Mouse (Mus musculus): ENCODE measurements around the gene Perp. TPM values are rescaled to one million over a fixed set of nuclear protein-coding genes. Genes with fewer than 3 reads are reported as not detected.
A peak's percentile ranks its signal among the peaks of the same experiment; 100 is the strongest.

The Perp gene
- polyA plus RNA-seq, 1 experiment from 2014 or later: 6.5 TPM

DNA sequence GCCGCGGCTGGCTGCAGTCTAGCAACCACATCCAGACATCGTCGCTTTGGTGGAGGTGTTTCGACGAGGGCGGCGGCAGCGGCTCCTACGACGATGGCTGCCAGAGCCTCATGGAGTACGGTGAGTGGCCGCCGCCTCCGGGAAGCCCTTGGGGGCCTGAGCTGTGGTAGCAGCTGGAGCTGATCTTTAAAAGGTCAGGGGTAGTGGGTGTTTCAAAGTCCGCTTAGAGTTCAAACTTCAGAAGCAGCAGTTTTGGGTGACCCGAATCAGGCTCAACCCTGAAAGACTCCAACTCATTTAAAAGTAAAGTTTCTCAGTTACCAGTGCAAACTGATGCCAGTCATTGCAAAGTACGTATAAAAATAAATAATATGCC is 455 bp downstream of the Perp start:
- peak overlapping the region; percentile 56 for H3K9ac ChIP-seq
- peaks cover 42% of the 10 kb centered on the region for H3K27me3 ChIP-seq
- 5% methylated on average over 18 of the region's 18 CpGs for WGBS
- peak overlapping the region; percentile 95 for H3K4me2 ChIP-seq
- no peaks in the 10 kb centered on the region for H3K36me3 ChIP-seq (replicated peaks)
- H3K4me1 ChIP-seq: peaks cover 7% of the 10 kb centered on the region; the same call in 1 of the 2 replicates
- peak overlapping the region; percentile 59 for H3K4me3 ChIP-seq (replicated peaks)
- H3K27ac ChIP-seq: no peak overlapping the region
- H3K9me3 ChIP-seq: no peaks in the 10 kb centered on the region
- no peak for ATAC-seq (ENCODE audit: low FRiP score)

DNA sequence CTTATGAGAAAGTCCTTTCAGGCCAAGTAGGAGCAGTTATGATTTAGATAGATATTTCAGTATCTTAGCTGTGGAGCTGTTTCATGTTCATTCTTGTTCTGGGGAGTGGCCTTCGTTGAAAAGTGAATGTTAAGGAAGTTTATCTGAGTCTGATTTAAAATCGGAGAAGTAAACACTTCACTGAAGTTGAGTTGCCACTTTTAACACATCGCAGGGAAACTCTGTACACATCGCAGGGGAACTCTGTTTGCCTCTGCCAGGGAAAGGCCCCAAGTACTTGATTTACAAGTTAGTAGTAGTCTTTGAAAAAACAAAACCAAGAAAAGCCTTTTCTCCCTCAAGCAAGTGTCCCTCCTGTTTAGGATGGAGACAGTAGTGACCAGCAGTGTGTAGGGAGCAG is 891 bp downstream of the Perp start:
- WGBS: 64% methylated on average over 4 of the region's 4 CpGs
- Histone ChIP-seq H3K27ac (no peak overlapping the region), H3K4me1 (peaks cover 7% of the 10 kb centered on the region; the same call in 1 of the 2 replicates), H3K9me3 (no peaks in the 10 kb centered on the region), H3K4me3 (replicated peaks) (no peak overlapping the region), H3K4me2 (no peak overlapping the region), H3K27me3 (peaks cover 42% of the 10 kb centered on the region), H3K36me3 (replicated peaks) (no peaks in the 10 kb centered on the region), H3K9ac (no peak overlapping the region)
- no peak for ATAC-seq (ENCODE audit: low FRiP score)

DNA sequence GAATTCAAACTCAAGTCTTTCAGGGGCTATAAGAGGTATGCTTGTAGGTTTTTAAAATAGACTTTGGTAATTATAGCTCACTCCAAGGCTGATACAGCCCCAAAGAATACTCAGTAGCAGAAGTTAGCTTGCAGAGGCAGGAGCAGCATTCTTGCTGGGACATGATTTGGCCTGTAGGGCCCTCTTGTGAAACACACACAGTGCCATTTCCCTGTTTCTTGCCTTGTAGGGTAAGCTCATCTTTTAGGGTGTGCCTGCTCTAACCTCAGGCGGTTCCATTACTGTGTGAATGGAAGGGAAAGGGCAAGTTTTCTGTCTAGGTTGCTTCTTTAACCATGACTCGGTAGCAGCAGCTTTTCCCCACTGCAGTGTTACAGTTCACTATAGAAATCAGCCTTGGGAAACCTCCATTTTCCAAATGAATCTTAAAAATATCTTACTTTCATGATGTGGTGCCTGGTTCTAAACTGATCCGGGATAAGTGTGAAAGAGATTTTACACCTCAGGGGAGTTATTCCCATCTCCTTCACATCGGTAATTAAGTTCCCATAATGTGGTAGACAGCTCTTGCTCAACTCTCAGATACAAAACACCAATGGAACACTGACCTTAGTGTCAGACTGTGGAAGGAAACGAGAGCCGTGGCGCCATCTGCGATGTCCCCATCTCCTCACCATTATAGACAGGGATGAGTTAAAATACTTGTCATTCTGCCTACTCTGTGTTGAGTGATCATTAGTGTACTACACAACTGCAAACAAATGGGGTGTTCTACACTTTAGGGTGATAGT is 1.8 kb downstream of the Perp start:
- Histone ChIP-seq H3K9me3 (no peaks in the 10 kb centered on the region), H3K4me3 (replicated peaks) (no peak overlapping the region), H3K4me2 (no peak overlapping the region), H3K27ac (no peak overlapping the region), H3K9ac (no peak overlapping the region), H3K36me3 (replicated peaks) (no peaks in the 10 kb centered on the region), H3K27me3 (peaks cover 42% of the 10 kb centered on the region), H3K4me1 (peaks cover 7% of the 10 kb centered on the region; the same call in 1 of the 2 replicates)
- no peak for ATAC-seq (ENCODE audit: low FRiP score)
- 79% methylated on average over 8 of the region's 8 CpGs for WGBS

DNA sequence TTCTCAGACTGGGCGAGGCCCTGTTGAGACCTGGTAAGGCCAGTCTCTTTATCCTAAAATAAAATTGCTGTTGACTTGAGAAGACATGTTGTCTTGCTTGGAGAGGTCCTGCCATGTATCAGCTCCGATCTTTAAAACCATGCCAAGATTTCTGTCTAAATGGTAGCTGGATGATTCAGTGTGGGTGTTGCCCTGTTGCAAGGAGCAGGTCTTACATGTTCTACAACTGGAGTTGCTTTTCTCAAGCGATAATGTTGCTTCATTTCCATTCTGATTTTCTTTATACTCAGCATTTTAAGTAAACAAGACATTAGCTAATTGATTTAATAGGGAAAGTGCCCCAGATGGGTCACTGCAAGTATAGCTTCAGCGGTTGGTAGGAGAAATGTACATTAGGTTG is 5.4 kb downstream of the Perp start:
- no peaks in the 10 kb centered on the region for H3K36me3 ChIP-seq (replicated peaks)
- H3K9me3 ChIP-seq: no peaks in the 10 kb centered on the region
- ATAC-seq (ENCODE audit: low FRiP score): no peak
- H3K4me1 ChIP-seq: peaks cover 2% of the 10 kb centered on the region; the same call in 1 of the 2 replicates
- no peak overlapping the region for H3K4me2 ChIP-seq
- H3K4me3 ChIP-seq (replicated peaks): no peak overlapping the region
- no peak overlapping the region for H3K9ac ChIP-seq
- H3K27ac ChIP-seq: no peak overlapping the region
- peaks cover 24% of the 10 kb centered on the region for H3K27me3 ChIP-seq
- WGBS: 90% methylated on average over 4 of the region's 4 CpGs

DNA sequence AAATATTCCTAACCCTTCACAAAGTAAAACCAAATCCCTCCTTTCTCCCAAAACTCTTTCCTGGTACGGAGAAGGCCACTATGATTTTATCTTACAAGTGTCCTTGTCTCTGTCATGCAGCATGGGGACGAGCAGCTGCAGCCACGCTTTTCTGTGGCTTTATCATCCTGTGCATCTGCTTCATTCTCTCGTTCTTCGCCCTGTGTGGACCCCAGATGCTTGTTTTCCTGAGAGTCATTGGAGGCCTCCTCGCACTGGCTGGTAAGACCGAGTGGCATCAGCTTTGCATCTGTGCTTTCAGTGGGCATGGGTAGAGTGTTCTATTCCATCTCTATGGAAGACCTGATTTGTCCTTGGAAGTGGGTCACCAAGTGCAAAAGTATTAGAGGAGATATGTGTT is 8.6 kb downstream of the Perp start:
- 0 out of 2 replicates have a peak, but pooled peaks cover 4% of the 10 kb centered on the region for H3K27me3 ChIP-seq

DNA sequence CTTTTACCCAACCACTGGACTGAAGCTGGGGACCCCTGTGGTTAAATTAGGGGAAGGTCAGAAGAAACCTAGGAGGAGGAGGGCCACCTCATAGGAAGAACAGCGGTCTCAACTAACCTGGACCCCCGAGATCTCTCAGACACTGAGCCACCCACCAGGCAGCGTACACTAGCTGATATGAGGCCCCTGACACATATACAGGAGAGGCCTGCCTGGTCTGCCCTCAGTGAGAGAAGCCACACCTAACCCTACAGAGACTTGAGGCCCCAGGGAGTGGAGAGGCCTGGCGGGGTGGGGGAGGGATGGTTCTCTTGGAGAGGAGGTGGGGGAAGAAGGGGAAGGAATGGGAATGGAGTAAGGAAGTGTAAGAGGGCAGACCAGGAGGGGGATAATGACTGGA is 12.4 kb downstream of the Perp start:
- no peak for ATAC-seq (ENCODE audit: low FRiP score)

More for the DNA sequence above, 8.6 kb downstream of the Perp start:
- Histone ChIP-seq H3K36me3 (replicated peaks) (no peaks in the 10 kb centered on the region), H3K4me1 (no peaks in the 10 kb centered on the region), H3K4me2 (no peak overlapping the region), H3K9ac (no peak overlapping the region), H3K4me3 (replicated peaks) (no peak overlapping the region), H3K9me3 (no peaks in the 10 kb centered on the region), H3K27ac (no peak overlapping the region)
- 88% methylated on average over 7 of the region's 7 CpGs for WGBS
- ATAC-seq (ENCODE audit: low FRiP score): no peak

DNA sequence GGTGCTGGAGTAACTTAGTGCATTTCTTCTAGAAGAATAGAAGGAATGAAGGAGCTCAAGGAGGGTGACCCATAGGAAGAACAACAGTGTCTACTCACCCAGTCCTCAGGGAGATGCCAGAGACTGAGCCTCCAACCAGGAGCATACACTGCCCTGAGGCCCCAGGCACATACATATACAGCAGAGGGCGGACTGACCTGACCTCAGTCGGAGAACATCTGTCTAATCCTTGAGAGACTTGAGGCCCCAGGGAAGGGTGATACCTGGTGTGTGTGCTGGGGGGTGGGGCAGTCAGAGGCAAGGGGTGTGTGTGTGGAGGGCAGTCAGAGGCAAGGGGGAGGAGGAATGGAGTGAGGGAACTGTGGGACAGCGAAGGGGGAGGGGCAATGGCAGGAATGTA is 14.8 kb downstream of the Perp start:
- Histone ChIP-seq H3K4me1 (0 out of 2 replicates have a peak, but pooled peaks cover 5% of the 10 kb centered on the region), H3K4me3 (replicated peaks) (no peak overlapping the region), H3K27ac (no peak overlapping the region), H3K4me2 (no peak overlapping the region), H3K9ac (no peak overlapping the region), H3K9me3 (no peaks in the 10 kb centered on the region), H3K27me3 (no peaks in the 10 kb centered on the region), H3K36me3 (replicated peaks) (no peaks in the 10 kb centered on the region)
- WGBS: 70% methylated on average over 3 of the region's 3 CpGs
- no peak for ATAC-seq (ENCODE audit: low FRiP score)

More for the DNA sequence above, 12.4 kb downstream of the Perp start:
- Histone ChIP-seq H3K36me3 (replicated peaks) (no peaks in the 10 kb centered on the region), H3K9me3 (no peaks in the 10 kb centered on the region), H3K4me2 (no peak overlapping the region), H3K4me3 (replicated peaks) (no peak overlapping the region), H3K9ac (no peak overlapping the region), H3K27me3 (no peaks in the 10 kb centered on the region), H3K4me1 (0 out of 2 replicates have a peak, but pooled peaks cover 5% of the 10 kb centered on the region), H3K27ac (no peak overlapping the region)
- 80% methylated on average over 4 of the region's 4 CpGs for WGBS

DNA sequence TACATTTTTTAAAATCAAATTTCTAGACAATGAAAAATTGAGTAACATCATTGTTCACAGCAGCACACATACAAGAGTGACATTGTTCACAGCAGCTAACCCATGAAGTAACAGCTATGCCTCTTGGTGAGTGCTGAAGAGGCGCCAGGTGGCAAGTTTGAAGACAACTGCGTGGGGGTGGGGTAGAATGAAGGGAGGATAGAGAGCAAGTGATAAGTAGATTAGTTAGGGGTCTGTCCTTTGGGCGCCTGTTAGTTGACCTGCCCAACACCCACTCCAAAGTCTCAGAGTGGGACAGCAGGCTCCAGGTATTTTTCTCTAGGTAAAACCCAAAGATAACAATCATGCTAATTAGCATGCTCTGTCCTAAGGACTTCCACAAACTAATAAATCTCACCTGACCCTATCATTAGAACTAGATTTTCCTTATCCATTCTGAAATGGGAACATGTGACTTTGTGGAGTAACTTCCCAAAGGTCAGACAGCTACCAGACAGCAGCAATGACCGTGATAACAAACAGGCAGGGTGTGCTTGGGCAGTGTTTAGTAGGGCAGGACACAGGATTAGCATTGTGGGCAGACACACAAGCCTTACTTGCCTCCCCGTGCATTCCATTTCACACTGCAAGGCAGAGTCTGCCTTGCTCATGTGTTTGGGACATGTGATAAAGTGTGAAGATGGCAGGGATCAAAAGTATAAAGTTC is 15.5 kb downstream of the Perp start:
- no peak overlapping the region for H3K4me2 ChIP-seq
- H3K27ac ChIP-seq: no peak overlapping the region
- H3K9me3 ChIP-seq: no peaks in the 10 kb centered on the region
- H3K27me3 ChIP-seq: no peaks in the 10 kb centered on the region
- no peak for ATAC-seq (ENCODE audit: low FRiP score)
- WGBS: 66% methylated on average over 5 of the region's 5 CpGs
- 0 out of 2 replicates have a peak, but pooled peaks cover 5% of the 10 kb centered on the region for H3K4me1 ChIP-seq
- no peak overlapping the region for H3K4me3 ChIP-seq (replicated peaks)
- H3K36me3 ChIP-seq (replicated peaks): no peaks in the 10 kb centered on the region
- no peak overlapping the region for H3K9ac ChIP-seq

DNA sequence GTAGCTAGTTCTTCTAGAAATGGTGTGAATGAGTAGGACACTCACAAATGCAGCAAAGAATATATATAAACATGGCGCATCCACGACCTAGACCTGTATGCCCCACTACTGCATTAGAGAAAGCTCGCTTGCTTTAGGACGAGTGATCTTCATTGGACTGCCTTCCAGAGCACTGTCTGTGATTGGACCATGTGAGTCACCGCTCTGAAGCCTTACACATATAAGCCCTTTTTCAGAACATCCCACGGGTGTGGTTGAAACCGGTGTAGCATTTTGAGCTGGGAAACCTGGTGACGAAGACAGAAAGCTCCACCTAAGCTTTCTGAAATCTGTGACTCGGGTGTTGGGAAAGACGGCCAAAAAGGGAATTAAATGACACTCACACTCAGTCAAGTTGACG is 16.0 kb downstream of the Perp start:
- Histone ChIP-seq H3K4me3 (replicated peaks) (no peak overlapping the region), H3K4me2 (no peak overlapping the region), H3K27me3 (no peaks in the 10 kb centered on the region), H3K27ac (no peak overlapping the region), H3K4me1 (0 out of 2 replicates have a peak, but pooled peaks cover 5% of the 10 kb centered on the region), H3K9me3 (no peaks in the 10 kb centered on the region), H3K36me3 (replicated peaks) (no peaks in the 10 kb centered on the region), H3K9ac (no peak overlapping the region)
- ATAC-seq (ENCODE audit: low FRiP score): no peak
- 89% methylated on average over 11 of the region's 11 CpGs for WGBS

DNA sequence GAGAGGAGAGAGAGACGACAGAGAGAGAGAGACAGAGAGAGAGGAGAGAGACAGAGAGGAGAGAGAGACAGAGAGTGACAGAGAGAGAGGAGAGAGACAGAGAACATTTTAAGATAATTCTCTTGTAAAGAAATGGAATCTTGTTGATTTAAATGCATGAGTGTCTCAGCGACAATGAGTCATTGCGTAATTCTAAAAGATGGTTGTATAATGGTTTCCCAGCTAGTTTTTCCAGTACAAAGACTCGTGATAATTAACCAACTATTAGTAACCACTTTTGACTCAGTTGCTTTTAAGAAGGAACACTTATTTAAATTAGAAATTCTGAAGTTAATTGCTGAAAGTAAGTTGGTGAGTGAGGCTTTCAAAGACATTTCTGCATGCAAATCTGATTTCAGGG is 16.6 kb downstream of the Perp start:
- H3K9me3 ChIP-seq: no peaks in the 10 kb centered on the region
- 72% methylated on average over 4 of the region's 4 CpGs for WGBS
- H3K27ac ChIP-seq: no peak overlapping the region
- no peak overlapping the region for H3K4me3 ChIP-seq (replicated peaks)
- 0 out of 2 replicates have a peak, but pooled peaks cover 5% of the 10 kb centered on the region for H3K4me1 ChIP-seq
- ATAC-seq (ENCODE audit: low FRiP score): no peak
- no peak overlapping the region for H3K4me2 ChIP-seq
- H3K36me3 ChIP-seq (replicated peaks): no peaks in the 10 kb centered on the region
- no peak overlapping the region for H3K9ac ChIP-seq
- H3K27me3 ChIP-seq: no peaks in the 10 kb centered on the region

DNA sequence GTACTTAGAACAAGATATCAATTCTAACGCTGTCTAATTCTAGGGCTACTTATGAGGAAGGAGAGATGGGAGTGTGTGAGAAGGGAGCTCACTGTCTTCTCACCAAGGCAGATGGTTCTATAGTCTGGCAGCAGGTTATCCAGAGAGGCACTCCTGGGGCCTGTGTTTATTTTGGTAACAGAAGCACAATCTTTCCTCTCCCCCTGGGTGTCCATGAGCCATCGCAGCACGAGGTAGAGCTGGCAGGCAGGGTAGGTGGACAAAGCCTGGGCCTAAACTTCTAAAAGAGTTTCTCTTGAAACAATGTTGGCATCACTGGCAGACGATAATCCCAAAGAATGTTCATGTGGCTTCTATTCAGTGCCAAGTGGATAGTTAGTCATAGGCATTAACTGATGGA is 18.5 kb downstream of the Perp start:
- ATAC-seq (ENCODE audit: low FRiP score): no peak
- H3K27me3 ChIP-seq: no peaks in the 10 kb centered on the region
- H3K4me1 ChIP-seq: 0 out of 2 replicates have a peak, but pooled peaks cover 5% of the 10 kb centered on the region
- H3K9ac ChIP-seq: no peak overlapping the region
- no peaks in the 10 kb centered on the region for H3K9me3 ChIP-seq
- H3K36me3 ChIP-seq (replicated peaks): no peaks in the 10 kb centered on the region
- H3K4me3 ChIP-seq (replicated peaks): no peak overlapping the region
- no peak overlapping the region for H3K27ac ChIP-seq
- 78% methylated on average over 4 of the region's 4 CpGs for WGBS
- no peak overlapping the region for H3K4me2 ChIP-seq

DNA sequence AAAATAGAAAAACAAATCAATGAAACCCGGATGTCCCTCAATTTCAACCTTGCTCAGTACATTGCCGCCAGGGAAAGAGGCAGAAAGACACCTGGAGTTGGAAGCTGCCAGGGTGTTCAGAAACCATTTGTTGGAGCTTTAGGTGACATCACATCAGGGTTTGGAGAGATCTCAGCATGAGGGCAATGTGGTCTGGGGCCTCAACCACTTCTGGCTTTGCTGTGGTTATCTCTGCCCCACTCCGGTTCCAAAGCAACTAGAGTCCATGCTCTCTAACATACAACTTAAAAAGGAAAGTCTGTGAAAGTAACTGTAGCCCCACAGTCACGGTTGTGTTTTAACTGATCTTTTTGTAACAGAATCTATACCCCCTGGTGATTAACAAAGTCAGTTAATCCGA is 19.9 kb downstream of the Perp start:
- ATAC-seq (ENCODE audit: low FRiP score): no peak
- Histone ChIP-seq H3K27ac (no peak overlapping the region), H3K4me3 (replicated peaks) (no peak overlapping the region), H3K27me3 (no peaks in the 10 kb centered on the region), H3K4me1 (0 out of 2 replicates have a peak, but pooled peaks cover 3% of the 10 kb centered on the region), H3K36me3 (replicated peaks) (no peaks in the 10 kb centered on the region), H3K4me2 (no peak overlapping the region), H3K9me3 (no peaks in the 10 kb centered on the region), H3K9ac (no peak overlapping the region)
- 60% methylated on average over 5 of the region's 5 CpGs for WGBS
